Mouse (Mus musculus) lung, adult 2 months (tissue): Measurements from ENCODE around the gene Akap12.

Source experiments
- CTCF ChIP-seq: fragments of 200-500 bp; IDR thresholded peaks from 2 replicates; pipeline ENCODE4 v1.5.1; 2011; ENCODE audit warnings: mild to moderate bottlenecking, low read length, control low read depth; ENCODE audit not compliant: insufficient read depth
- POLR2A ChIP-seq: fragments of 200-500 bp; IDR thresholded peaks from 2 replicates; pipeline ENCODE4 v1.6.1; 2011; ENCODE audit warnings: low read depth, mild to moderate bottlenecking, control low read depth, low read length, borderline replicate concordance; ENCODE audit errors: extremely low read depth

GRCm38 (mm10) chr10:4285752-4286151, 19.6 kb downstream of the Akap12 start:
- TF ChIP-seq CTCF, result no peak
- no peak for TF ChIP-seq POLR2A
